Mouse (Mus musculus) C2C12 (cell line): Measurements from ENCODE around the gene Abcf1.

Experiments
- CEBPB ChIP-seq: IDR thresholded peaks from one replicate; pipeline ENCODE4 v1.6.1; 2011; ENCODE audit warnings: low read depth, mild to moderate bottlenecking, control low read depth, moderate library complexity
- CTCF ChIP-seq: IDR thresholded peaks from one replicate; pipeline ENCODE4 v1.5.1; 2011; ENCODE audit not compliant: control insufficient read depth, insufficient read depth, insufficient read length
- FOSL1 ChIP-seq: IDR thresholded peaks from one replicate; pipeline ENCODE4 v1.8.0; 2011; ENCODE audit warnings: mild to moderate bottlenecking, low read length; ENCODE audit not compliant: poor library complexity, insufficient read depth, severe bottlenecking
- MAX ChIP-seq: IDR thresholded peaks from one replicate; pipeline ENCODE4 v1.6.1; 2011; ENCODE audit warnings: mild to moderate bottlenecking, control low read depth
- MYOD1 ChIP-seq: IDR thresholded peaks from one replicate; pipeline ENCODE4 v1.6.1; 2011; ENCODE audit warnings: low read depth; ENCODE audit not compliant: control insufficient read depth, insufficient read length
- MYOG ChIP-seq: IDR thresholded peaks from one replicate; pipeline ENCODE4 v1.6.1; 2011; ENCODE audit not compliant: control insufficient read depth, insufficient read length; ENCODE audit errors: extremely low read depth
- USF1 ChIP-seq: IDR thresholded peaks from one replicate; pipeline ENCODE4 v1.6.1; 2011; ENCODE audit warnings: low read depth, mild to moderate bottlenecking, control low read depth, moderate library complexity

- TF ChIP-seq USF1 (no peak), FOSL1 (no peak), CTCF (no peak), MYOD1 (no peak), MAX (no peak), CEBPB (no peak), MYOG (no peak)
These were observed 10.8 kb upstream of the Abcf1 start for GRCm38 (mm10) chr17:35980363-35980754.
